Mouse (Mus musculus) heart, postnatal 25 days (tissue): Measurements from ENCODE around the gene Lypla2. TPM values are rescaled to one million over a fixed set of nuclear protein-coding genes. Genes with fewer than 3 reads are reported as not detected.

Source experiments
- DNase-seq: peaks from one replicate; pipeline ENCODE4 v3.0.0; 2022; ENCODE audit warnings: low spot score
- intact Hi-C: fragments of 180-260 bp; cut with DNase I; formaldehyde crosslinking; loops from one replicate; pipeline ENCODE4 v1.15.1; 2025
- total RNA-seq, 2 experiments: library from RNA; stranded (reverse); gene quantifications; 2 replicates each; pipeline ENCODE4 v1.2.3; 2021

Lypla2 gene
- total RNA-seq, 2 experiments from 2014 or later: 34.6 to 37.6 TPM

DNA sequence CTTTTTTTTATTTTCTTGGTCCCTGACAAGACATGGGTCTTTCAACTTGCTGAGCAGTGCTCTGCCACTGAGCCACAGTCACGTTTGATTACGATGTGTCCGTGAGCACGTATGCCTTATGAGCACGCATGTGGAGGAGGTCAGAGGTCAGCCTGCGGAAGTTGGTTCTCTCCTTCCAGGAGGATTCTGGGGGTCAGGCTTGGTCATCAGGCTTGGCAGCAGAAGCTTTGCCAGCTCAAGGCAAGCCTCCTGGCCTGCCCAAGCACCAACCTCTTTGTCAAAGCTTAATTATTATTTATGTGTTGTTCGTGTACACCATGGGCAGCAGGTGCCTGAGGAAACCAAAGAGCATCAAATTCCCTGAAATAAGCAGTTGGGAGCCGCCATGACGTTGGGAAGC is 44.0 kb downstream of the Lypla2 start:
- no peak for DNase-seq
- intact Hi-C loops: loop anchor here (10.0 kb wide), 1 partner anchor 224 kb away; no protein-coding TSS in a partner anchor

DNA sequence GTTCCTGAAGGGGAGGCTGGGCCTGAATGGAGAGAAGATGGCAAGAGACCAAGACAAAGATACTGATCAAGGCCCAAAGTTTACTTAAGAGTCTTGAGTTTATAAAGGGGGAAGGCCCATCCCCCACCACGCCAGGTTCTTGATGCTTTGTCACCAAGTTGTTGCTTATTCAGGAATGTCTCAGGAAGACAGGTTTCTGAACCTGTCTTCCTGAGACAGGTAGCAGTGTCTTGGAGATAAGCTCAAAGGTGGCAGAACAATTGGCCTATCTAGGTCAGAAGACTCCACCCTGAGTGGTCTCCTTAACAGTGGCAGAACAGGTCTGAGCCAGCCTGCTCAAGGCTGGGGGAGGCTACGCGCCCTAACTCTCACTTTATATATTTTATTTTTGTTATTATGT is 45.6 kb downstream of the Lypla2 start:
- no peak for DNase-seq
- intact Hi-C loops: loop anchor here (10.0 kb wide), 1 partner anchor 222 kb away; no protein-coding TSS in a partner anchor

DNA sequence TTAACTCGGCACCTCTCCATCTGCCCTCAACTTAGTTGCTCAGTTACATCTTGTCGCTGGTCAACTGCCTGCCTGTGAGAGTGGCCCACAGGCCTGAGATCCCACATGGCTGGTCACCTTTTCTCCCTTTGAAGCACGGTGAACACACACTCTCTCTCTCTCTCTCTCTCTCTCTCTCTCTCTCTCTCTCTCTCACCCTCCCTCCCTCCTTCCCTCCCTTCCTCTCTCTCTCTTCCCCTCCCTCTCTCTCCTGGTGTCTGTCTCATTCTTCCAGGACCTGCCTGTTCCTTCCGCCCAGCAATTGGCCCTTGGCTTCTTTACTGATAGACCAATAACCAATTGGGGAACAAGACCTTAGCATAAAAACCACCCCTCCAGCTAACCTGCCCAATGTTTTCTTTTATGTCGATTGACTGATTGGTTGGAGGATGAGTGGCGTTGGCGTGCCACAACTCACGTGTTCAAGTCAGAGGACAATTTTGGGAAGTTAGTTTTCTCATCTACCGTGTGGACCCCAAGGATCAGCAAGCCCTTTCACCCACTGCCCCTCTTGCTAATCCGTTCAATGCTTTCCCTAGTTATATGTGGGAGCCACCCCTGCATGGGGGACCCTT is 46.1 kb downstream of the Lypla2 start:
- DNase-seq: no peak
- intact Hi-C loops: loop anchor here (10.0 kb wide), 1 partner anchor 222 kb away; no protein-coding TSS in a partner anchor

DNA sequence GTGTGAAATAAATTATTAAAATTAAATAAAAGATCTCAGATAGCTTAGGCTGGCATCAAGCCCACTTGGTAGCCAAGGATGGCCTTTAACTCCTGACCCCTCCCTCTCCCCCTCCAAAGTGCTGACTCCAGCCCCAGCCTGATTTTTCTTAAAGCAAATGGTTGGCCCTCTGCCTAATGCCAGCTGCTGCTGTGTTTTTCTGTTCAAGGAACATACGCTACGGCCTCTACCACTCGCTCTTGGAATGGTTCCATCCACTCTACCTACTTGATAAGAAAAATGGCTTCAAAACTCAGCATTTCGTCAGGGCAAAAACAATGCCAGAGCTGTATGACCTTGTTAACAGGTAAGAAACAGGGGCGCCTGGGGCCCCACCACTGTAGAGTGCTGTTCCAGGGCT is 47.1 kb downstream of the Lypla2 start:
- intact Hi-C loops: loop anchor here (10.0 kb wide), 1 partner anchor 221 kb away; no protein-coding TSS in a partner anchor
- no peak for DNase-seq

- DNase-seq: no peak
- intact Hi-C loops: loop anchor here (10.0 kb wide), 1 partner anchor 220 kb away; no protein-coding TSS in a partner anchor
These were observed 48.0 kb downstream of the Lypla2 start for GRCm38 (mm10) chr4:135924418-135924817.

DNA sequence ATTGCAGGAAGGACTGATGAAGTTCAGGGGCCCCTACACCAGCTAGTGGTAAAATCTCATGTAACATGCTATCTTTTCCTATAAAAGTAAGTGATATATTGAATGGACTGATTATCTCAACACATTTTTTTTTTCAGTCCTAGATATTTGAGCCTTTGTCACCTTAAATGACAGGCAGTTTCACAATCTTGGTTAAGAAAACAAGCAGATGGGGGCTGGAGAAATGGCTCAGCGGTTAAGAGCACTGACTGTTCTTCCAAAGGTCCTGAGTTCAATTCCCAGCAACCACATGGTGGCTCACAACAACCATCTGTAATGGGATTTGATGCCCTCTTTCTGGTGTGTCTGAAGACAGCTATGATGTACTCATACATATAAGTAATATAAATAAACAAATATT is 50.2 kb downstream of the Lypla2 start:
- intact Hi-C loops: loop anchor here (10.0 kb wide), 1 partner anchor 217 kb away; no protein-coding TSS in a partner anchor
- no peak for DNase-seq

- no peak for DNase-seq
- intact Hi-C loops: loop anchor here (2.0 to 10.0 kb wide), 2 partner anchors 21 to 217 kb away; no protein-coding TSS in a partner anchor
These were observed 50.9 kb downstream of the Lypla2 start for GRCm38 (mm10) chr4:135921257-135922120.

DNA sequence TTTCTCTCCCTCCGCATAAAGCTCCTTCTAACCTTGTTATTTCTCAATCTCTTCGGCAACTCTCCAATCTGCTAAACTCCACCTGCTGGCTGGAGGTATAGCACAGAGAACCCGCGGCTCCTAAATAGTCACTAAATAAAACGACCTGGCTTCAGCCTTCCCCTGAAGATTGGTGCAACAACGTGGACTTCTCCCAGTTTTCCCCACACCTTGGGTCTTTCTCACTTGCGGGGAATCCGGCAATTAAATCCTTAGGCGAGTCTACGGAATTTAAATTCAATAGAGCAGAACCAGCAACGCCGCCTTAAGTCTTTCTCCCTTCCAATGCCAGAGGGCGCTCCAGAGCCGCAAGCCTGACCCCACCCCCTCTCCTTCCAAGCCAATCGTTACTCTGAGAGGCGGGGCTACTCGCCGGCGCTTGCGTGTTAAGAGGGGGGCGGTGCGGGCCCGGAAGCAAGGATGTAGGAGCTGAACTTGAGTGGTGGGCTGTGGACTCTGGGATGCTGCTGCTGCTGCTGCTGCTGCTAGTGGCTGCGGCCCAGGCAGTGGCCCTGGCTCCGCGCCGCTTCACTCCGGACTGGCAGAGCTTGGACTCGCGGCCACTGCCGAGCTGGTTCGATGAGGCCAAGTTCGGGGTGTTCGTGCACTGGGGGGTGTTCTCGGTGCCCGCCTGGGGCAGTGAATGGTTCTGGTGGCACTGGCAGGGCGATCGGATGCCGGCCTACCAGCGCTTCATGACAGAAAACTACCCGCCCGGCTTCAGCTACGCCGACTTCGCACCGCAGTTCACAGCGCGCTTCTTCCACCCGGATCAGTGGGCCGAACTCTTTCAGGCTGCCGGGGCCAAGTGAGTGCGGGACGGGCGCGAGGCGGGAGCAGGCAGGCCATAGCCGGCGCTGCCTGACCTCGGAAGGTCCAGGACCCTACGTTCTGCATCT is 51.9 kb downstream of the Lypla2 start, which contains the start of gene Fuca1:
TSS of gene Fuca1 (plus strand) at position 432 of the 938 bp plus-strand sequence.
- intact Hi-C loops: loop anchor here (1.0 to 10.0 kb wide), 3 partner anchors 22 to 216 kb away; no protein-coding TSS in a partner anchor
- DNase-seq: peak; percentile 90

GRCm38 (mm10) chr4:135919280-135919639 is 53.2 kb downstream of the Lypla2 start:
- no peak for DNase-seq
- intact Hi-C loops: no loop called here

- no peak for DNase-seq
- intact Hi-C loops: no loop called here
These were observed 53.7 kb downstream of the Lypla2 start for GRCm38 (mm10) chr4:135918635-135919279.

Other genes starting within 250 kb of the Lypla2 start
- gene Il22ra1, start 244.5 kb downstream of the Lypla2 start, total RNA-seq: under 1 TPM; 0.13 to 0.28 TPM
- gene Myom3, start 212.9 kb downstream of the Lypla2 start, total RNA-seq: under 1 TPM; 0.64 to 0.88 TPM
- gene Srsf10, start 116.9 kb downstream of the Lypla2 start, total RNA-seq: 10 to 100 TPM; 41.7 to 47.7 TPM
- 10 to 100 TPM; 57.7 to 67.0 TPM for gene Pnrc2, start 98.8 kb downstream of the Lypla2 start, total RNA-seq
- under 1 TPM; 0.34 to 0.36 TPM for gene Cnr2, start 77.2 kb downstream of the Lypla2 start, total RNA-seq
- 10 to 100 TPM; 27.4 to 29.0 TPM for gene Fuca1, start 51.9 kb downstream of the Lypla2 start, total RNA-seq
- 10 to 100 TPM; 71.5 to 74.8 TPM for gene Hmgcl, start 26.2 kb downstream of the Lypla2 start, total RNA-seq
- gene Gale, start 8.9 kb downstream of the Lypla2 start, total RNA-seq: 1 to 10 TPM; 1.8 to 2.5 TPM
- 10 to 100 TPM; 16.0 to 18.0 TPM for gene Pithd1, start 14.6 kb upstream of the Lypla2 start, total RNA-seq
- 10 to 100 TPM; 32.8 to 34.4 TPM for gene Eloa, start 49.1 kb upstream of the Lypla2 start, total RNA-seq
- 100 to 1,000 TPM; 230 to 252 TPM for gene Rpl11, start 80.8 kb upstream of the Lypla2 start, total RNA-seq
- gene Id3, start 170.9 kb upstream of the Lypla2 start, total RNA-seq: 10 to 100 TPM; 46.9 to 70.1 TPM
- gene E2f2, start 199.8 kb upstream of the Lypla2 start, total RNA-seq: 1 to 10 TPM; 1.9 to 4.3 TPM
- 10 to 100 TPM in 1 of 2 experiments, 1 to 10 TPM in 1; 8.7 to 11.8 TPM for gene Asap3, start 233.7 kb upstream of the Lypla2 start, total RNA-seq